Mouse (Mus musculus): ENCODE measurements around the gene Snapc5.
"Not testable (repeated sequence)": the region's sequence is repeated elsewhere in the genome, so short reads cannot be mapped to it uniquely, and the experiment has no call there.

The Snapc5 gene

DNA sequence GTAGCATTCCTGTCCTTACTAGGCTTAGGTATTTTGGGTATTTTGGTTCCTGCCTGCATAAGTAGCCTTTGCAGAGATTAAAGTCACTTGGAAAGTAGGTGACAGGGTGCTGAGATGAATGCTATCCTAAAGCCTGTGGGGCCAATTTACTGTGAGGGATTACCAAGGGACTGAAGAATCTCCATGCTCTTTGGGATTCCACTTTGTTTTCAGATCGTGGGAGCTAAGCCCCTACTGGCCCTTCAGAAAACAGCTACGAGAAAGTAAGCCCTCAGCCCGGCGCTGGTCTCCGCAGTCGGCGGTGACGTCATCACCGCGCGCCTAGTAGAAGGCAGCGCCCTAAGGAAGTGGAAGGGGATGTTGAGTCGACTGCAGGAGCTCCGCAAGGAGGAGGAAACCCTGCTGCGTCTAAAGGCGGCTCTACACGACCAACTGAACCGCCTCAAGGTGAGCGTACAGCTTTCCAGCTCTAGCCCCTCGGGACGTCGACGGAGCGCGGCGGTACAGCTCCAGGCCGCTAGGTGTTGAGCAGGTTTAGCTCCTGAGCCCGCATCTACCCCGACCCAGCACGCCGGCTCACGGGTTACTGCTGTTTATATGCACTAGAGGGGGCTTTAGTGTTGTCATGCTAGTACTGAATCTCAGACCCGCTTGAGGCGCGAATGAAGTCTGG, at the start of gene Snapc5:
Snapc5 (plus strand) TSS at position 301 of the 673 bp plus-strand sequence.
- peak; percentile 85 to 92 for DNase-seq (ENCODE audit: low spot score in 2 of 2)

DNA sequence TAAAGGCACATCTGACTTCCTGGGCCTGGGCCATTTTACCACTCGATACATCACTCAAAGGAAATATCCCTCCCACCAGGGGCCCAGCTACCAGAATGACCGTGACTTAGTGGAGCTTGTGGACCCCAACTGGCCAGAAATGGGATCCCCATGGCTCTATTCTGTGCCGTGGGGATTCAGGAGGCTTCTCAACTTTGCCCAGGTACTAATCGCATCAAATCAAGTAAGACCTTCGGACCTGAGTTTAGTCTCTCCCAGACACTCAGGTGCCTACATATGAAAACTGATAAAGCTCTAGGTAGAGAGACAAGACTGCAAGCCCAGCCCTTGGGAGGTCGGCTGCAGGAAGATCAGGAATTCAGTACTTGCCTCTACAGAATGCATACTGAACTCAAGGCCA, 47.5 kb upstream of the Snapc5 start:
- DNase-seq (ENCODE audit: low spot score in 2 of 2): no peak

DNA sequence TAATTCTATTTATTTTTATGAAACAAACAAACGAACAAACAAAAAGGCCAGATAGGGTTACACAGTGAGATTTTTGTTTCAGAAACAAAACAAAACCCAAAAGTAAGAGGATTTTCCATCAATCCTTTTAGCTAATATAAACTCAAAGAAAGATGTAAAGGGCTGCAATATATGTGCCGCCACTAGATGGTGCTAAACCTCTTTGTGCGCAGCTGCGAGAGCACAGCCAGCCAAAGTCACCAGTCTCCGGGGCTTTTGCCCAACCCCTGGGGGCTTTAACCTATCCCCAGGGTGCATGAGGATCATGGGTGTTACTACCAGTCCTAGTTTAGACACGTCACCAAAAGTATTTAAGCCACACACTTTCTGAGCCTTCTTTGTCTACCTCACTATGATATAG, 40.2 kb upstream of the Snapc5 start:
- DNase-seq (ENCODE audit: low spot score in 2 of 2): peak in 1 of 2 experiments; percentile 63

DNA sequence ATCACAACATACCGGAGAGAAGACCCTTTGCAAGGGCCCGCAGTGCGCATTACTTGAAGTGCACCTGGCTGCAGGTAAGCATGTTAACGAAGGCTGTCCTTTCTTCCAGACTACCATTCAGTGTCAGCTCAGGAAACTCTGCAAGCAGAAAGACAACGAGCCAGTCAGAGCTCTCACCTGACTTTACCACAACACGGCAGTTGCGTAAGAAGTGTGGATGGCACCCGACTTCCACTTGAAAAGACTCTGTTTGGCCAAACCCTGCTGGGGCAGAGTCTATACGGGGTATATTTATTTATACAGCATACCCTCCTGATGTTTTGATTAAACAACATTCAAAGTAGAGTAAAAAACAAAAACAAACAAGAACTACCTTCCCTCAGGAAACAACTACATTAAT, 39.2 kb upstream of the Snapc5 start:
- DNase-seq (ENCODE audit: low spot score in 2 of 2): no peak

DNA sequence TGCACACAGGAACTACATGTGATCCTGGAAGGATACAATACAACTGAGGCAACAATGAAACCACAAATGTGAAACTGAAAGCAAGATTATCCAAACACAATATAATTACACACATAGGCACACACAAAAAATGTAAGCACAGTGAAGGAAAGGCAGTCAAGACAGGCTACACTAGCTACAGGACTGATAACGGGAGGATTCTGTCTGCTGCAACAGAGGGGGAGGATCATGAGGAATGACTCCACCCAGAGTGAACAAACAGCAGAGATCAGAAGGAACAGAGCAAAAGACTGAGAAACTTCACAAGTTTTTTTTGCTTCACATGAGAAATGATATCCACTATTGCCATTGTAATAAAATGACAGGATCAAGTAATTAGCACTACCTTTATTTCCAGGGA, 22.4 kb upstream of the Snapc5 start:
- no peak for DNase-seq (ENCODE audit: low spot score in 2 of 2)

DNA sequence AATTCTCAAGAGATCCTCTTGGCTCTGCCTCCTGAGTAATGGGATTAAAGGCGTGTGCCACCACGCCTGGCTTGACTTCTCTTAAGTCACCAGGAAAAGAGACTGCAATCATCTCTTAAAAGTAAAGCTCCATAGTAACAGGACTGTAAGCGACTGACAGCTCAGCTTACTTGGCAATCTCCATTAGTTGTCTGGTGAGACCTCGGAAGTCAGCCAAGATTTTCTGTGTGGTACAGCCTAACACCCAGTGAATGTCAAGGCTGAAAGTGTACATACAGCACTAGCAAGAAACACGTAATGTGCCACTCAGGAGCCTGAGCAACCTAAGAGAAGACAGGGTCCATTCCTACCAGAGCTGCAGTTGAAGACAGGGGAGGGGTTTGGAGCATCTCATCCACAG, 18.6 kb upstream of the Snapc5 start:
- DNase-seq (ENCODE audit: low spot score in 2 of 2): no peak

DNA sequence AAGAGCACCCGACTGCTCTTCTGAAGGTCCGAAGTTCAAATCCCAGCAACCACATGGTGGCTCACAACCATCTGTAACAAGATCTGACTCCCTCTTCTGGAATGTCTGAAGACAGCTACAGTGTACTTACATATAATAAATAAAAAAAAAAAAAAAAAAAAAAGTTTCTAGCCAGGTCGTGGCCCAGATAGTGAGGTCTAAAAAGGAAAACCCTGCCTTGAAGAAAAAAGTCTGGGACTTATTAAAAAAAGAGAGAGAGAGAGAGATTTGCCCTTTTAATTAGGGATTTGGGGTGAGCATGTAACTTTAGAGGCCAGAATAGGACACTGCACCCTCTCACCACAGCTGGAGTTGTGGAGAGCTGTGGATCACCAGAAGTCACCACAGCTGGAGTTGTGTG, 9.1 kb upstream of the Snapc5 start:
- not testable (repeated sequence) for DNase-seq (ENCODE audit: low spot score in 2 of 2)

DNA sequence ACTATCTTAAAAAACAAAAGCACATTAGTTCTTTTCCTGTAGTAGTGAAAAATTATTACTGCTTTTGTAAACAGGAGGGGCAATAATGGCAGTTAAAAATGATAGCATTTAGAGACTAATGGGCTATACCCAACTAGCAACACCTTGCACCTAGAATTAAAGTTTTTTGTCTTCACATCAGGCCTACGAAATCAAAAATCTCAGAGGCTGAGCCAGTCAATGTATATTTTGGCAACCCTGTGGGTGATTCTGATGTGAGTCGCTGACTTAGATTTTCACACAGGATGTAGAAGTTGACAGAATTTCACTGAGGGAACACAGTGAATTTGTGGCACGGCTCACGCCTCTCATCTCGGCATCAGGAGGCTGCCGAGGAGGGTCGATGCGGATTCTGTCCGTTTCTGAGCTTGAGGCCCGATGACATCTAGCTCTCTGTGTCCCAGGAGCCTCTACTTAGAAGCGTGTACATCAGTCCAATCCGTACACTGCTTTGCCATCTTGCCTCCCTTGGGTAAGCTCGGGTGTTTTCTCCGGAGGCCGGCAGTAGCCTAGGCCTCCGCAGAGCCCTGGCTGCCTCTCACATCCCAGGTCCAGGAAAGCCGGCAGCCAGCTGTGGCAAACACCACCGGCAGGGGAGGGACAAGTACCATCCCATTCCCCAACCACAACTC, 6.8 kb upstream of the Snapc5 start:
- no peak for DNase-seq (ENCODE audit: low spot score in 2 of 2)

DNA sequence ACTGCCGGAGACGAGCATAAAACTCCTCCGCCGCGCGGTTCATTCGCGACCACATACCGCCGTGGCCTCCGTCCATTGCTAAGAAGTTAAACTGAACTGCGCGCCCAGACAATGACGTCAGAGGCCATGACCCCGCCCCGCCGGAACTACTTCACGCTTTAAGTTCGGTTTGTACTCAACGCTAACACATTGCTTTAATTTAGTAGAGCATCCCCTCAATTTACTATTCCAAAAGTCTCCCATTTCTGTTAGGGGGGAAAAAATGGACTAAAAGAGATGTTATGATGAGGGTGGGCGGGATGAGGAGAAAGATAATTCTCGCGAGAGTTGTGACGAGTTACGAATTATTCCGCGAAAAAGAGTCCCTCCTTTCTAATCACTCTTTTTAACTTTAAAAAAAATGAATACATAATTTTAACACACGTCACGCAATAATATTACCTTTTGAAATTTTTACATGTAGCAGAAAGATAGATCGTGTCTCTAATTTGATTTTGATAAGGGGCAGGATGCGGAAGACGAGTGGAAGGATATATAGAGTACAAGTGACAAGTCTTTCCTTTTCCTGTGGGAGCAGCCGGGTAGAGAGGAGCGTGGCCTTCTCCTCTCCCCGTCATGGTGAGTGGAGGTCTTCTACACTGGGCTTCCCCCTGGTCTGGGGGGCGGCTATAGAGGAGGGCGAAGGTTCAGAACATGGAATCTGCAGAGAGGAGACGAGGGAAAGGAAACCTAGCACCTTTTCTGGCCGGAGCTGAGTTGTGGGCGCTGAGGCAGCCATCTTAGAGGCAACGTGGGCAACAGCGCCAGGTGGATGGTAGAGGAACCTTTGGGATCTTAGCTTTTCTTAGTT, 6.0 kb upstream of the Snapc5 start, which contains the start of the genes Zwilch and Rpl4:
Zwilch (minus strand) TSS at position 289 of the 850 bp plus-strand sequence.
Rpl4 (plus strand) TSS at position 560 of the 850 bp plus-strand sequence.
- peak; percentile 59 to 86 for DNase-seq (ENCODE audit: low spot score in 2 of 2)

DNA sequence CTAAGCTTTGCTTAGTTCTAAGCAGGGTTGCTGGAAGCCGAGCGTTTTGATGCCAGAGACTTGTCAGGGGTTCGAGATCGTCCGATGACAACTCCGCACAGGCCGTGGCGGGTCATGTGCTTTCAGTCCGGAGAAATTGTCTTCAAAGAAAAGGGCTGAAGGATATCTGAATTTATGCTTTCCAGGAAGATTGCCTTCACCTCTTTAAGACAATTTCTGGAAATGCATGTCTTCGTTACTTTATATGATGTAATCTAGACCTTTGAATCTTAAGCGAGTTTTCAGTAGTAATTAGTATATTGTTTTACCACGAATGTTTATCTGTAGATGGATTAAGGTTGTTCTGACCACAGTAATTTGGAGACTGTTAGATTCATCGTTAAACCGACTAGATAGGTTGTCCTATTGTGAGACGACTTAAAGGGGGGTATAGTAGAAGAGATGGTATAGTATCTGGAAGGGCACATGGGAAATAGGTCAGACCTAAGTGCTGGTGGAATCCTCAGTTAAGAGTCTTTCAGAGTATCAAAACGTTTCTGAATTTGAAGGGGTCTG, 5.3 kb upstream of the Snapc5 start:
- DNase-seq (ENCODE audit: low spot score in 2 of 2): no peak

DNA sequence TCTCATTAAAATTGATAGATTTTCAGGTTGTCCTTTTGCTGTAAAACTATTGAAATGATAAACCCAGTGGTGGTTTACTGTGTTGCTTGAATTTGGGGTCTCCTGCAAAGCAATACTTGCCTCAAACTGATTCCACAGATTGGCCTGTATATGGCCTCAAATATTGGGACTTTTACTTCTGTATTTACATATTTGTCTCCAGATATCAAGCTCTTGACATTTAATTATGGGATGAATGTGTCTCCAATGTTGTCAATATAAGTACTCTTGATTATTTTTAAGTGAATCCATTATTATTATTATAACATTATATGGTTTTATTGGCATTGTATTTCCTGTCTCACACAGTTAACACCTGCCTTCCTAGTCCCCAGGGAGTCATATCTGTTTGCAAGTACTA, 4.7 kb upstream of the Snapc5 start:
- no peak for DNase-seq (ENCODE audit: low spot score in 2 of 2)

DNA sequence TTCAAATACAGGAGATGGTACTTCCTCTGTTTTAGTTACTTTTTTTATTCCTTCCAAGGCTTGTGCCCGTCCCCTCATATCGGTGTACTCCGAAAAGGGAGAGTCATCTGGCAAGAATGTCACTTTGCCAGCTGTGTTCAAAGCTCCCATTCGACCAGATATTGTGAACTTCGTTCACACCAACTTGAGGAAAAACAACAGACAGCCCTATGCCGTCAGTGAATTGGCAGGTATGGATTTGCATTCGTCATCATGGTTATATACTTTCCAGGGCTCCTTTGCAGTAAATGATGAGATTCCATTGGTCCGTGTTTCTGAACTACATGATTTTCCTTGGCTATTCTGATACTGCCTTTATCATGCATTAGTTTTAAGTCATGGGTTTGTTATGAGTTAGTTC, 4.3 kb upstream of the Snapc5 start:
- no peak for DNase-seq (ENCODE audit: low spot score in 2 of 2)

DNA sequence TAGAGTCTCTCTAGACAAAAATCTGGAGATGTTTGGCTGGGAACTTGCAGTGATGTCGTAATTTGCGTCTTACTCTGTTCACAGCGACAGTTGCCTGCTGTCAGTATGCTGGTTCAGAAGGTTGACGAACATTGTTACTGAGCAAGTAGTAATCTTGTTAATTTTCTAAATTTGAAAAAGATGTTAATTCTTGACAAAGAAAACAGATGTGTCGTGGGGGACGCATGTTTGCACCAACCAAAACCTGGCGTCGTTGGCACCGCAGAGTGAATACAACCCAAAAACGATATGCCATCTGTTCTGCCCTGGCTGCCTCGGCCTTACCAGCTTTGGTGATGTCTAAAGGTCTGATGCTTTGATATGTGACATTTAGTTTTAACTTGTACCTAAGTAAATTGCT, 3.7 kb upstream of the Snapc5 start:
- DNase-seq (ENCODE audit: low spot score in 2 of 2): no peak

DNA sequence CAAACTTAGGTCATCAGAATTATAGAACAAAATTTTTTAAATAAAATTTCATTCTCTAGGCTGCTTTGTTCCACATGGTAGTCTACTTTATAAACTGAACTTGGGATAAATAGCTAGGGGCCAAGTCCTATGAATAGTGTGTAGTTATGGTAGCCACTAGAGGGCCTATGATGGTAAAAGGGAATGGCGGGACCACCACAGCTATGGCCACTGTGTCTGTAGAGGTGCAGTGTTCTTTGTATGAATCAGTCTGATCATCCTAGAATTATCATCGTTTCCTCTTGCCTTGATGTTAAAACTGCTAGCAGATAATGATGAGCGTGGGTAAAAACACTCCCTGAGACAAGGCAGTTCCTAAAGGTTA, 482 bp upstream of the Snapc5 start:
- DNase-seq (ENCODE audit: low spot score in 2 of 2): no peak

DNA sequence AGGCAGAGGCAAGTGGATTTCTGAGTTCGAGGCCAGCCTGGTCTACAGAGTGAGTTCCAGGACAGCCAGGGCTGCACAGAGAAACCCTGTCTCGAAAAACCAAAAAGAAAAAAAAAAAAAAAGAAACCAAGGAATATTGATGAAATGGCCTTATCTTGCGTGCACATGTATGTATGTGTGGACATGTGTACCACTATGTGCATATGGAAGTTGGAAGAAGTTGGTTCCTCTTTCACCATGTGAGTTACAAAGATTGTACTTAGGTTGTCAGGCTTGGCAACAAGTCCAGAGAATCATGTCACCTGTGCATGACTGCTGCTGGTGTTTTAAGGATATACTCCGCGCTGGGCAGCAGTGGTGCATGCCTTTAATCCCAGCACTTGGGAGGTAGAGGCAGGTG, 4.2 kb downstream of the Snapc5 start:
- DNase-seq (ENCODE audit: low spot score in 2 of 2): not testable (repeated sequence)

DNA sequence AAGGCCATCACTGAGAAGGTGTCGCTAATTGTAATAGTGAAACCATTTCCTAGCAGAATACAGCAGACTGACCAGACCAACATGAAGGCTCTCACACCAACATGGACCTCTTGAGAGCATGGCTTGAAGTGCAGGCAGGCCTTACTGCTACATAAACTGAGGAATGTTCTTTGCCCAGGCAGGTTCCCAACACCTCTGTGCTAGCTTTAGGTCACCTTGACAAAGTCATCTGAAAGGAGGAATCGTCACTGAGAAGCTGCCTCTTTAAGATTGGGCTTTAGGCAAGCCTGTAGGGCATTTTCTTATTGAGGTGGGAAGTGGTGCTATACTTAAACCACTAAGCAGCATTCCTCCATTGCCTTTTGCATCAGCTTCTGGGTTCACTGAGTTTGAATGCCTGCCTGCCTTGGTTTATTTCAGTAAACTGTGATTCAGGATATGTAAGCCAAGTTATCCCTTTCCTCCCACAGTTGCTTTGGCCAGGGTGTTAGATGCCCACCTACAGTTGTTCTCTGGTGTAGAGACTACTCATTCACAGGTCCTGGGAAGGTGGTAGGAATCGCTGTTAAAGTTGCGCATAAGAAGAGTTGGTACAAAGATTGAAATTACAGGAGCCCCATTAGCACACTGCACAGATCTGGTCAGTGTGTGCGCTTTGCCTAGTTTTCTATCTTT, 5.2 kb downstream of the Snapc5 start:
- DNase-seq (ENCODE audit: low spot score in 2 of 2): no peak

DNA sequence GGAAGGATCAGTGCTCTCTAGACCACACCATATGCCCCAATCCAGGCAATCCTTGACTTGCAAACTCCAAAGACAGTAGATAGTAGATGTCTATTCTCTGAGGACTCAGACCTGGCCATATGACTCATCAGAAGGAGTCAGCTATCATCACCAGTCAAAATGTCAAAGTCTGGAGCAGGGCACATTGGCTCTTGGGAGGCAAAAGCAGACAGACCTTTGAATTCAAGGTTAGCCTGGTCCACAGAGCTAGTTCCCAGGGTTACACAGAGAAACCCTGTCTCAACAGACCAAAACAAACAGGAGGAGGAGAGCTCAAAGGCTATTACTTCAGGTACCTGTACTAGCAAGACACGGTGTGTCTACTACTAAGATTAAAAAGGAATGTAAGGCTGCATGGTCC, 14.8 kb downstream of the Snapc5 start:
- DNase-seq (ENCODE audit: low spot score in 2 of 2): no peak

DNA sequence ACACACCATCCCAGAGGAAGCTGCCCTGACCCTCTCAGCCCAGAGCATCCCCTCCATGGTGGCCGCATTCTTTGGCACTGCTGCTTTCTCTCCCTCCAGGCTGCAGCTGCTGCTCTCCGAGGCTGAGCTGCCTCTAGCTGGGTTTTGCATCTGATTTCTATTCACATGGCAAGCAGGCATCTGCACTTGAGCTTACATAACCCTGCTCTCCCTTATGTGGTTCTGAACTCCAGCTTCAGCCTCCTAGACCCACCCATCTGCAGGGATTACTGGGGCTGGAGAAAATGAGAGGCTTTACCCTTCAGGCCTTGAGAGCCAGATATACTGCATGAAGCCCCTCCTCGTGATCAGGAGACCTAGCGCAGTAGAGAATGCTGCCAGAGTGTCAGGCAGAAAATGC, 16.5 kb downstream of the Snapc5 start:
- peak; percentile 78 to 81 for DNase-seq (ENCODE audit: low spot score in 2 of 2)

DNA sequence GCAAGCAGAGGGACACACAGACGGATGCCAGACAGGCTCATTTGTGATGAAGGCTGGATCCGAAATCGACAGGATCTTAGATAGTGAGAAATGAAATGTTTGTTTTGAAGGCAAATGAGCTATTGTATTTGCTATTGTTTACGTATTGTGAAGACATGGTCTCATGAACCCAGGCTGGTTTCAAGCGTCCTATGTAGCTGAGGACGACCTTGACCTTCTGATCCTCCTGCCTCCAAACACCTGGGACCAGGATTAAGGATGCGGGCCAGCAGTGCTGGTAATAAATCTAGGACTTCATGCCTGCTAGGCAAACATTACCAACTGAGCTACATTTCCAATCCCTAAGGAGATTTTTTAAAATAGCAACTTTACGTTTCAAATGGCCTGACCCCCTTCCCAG, 18.4 kb downstream of the Snapc5 start:
- no peak for DNase-seq (ENCODE audit: low spot score in 2 of 2)

DNA sequence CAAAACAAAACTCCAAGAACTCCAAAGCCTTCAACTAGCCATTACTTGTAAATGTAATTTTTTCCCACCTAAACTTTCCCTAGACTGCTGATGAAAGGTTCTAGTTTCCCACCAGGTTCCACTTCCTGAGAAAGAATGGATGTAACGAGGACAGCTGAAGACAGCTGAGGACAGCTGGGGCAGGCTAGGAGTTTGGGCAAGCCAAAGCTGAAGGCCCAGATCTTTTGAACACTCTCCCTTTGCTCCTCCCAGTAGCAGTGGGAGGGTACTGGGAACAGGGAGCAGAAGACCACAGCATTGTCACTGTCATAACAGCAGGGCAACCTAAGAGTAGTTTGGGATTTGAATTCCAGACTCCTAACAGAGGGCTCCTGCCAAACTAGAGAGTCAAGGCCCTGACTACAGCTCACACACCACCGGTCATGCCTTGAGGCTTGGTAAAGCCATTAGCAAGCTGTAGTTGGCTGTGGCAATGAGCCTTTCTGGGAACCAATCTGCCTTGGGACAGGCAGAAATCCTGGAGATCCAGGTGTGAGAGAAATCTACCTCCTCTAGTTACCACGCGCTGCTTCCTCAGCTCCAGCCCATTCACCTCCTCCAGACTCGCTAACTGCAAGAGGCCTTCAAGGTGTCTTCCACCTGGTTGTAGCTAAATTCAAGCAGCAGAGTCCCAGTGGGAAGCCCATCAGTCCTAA, 19.1 kb downstream of the Snapc5 start:
- DNase-seq (ENCODE audit: low spot score in 2 of 2): no peak

DNA sequence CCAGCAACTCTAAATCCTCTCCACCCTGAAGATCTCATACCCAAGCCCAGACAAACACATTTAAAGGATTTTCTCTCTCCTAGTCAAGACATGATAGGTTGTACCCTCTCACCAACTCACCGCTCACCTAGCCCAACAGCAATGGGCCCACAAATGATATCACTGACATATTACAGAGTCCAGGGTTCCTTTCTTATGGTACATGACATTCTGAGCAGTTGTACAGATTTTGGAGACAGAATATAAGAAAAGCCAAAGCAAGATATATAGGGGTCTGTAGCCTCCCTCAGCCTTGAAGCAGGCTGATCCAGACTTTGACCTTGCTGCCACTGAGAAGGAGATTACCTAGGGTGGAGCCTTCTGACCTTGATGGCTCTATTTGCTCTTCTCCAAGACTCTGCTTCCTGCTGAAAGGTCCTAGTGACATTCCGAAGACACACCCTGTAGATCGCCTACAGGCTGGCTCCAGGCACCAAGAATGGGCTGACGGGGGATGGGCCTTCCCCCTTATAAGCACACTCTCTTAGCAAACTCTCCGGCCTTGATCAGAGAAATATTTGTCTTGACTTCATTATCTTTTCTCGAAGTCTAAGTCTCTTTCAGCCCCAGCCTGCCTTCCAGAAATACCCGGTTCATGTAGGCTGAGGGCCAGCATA, 19.8 kb downstream of the Snapc5 start:
- not testable (repeated sequence) for DNase-seq (ENCODE audit: low spot score in 2 of 2)
